Mouse (Mus musculus): ENCODE measurements at regions not wholly inside any gene's neighbourhood (a gene's known extent, or its start where the extent isn't known, plus 50 kb on each side); places are given as distances from the start of the nearest gene placed in this dataset.

DNA sequence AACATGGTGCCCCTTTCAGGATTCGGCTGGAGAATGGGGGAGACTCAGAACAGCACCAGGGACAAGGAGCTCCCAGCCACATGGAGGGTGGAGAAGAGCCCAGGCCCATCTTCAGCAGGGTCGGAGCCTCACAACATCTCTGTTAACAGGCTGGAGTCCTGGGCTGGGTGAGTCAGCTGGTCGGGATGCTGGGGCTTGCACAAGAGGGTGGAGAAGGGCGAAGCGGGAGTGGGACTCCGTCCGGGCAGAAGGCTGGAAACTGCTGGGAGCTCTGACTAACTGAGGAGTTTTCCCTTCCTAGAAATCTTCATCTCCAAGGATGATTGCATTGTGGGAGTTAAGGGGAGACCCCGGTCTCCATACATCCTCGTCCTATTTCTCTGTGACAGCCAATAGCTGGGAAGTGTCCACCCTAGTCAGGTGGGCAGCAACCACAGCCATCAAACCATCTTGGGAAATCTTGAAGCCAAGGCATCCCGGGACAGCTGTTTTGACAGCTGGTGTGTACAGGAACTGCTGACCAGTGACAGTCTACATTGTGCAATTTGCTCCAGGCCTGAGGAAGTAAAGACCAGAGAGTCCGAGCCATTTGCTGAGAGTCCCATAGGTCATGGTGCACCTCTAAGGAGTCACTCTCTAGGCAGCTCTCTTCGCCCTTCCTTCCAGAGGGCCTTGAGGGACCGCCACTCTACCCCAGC is 247.4 kb downstream of the Bcl11b start:
- intact Hi-C loops (cut with DNase I): no loop called here
- DNase-seq (ENCODE audit: low spot score): peak; percentile 36

DNA sequence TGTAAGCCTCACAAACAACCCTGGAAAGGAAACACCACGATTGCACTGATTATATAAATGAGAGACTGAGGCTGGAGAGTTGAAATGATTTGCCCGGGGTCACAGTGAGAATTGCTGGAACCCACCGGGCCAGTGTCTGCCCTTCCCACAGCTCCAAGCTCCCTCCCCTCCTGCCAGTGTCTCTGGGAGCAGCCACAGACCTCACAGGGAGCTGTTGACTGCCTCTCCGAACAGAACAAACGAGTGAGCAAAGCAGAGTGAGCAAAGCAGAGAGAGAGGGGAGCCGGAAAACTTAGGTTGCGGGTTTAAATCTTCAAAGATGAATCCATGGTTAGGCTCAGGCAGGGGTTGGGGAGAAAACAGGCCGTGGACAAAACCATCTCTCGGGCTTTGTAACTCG is 246.2 kb downstream of the Bcl11b start:
- intact Hi-C loops (cut with DNase I): no loop called here
- no peak for DNase-seq (ENCODE audit: low spot score)

DNA sequence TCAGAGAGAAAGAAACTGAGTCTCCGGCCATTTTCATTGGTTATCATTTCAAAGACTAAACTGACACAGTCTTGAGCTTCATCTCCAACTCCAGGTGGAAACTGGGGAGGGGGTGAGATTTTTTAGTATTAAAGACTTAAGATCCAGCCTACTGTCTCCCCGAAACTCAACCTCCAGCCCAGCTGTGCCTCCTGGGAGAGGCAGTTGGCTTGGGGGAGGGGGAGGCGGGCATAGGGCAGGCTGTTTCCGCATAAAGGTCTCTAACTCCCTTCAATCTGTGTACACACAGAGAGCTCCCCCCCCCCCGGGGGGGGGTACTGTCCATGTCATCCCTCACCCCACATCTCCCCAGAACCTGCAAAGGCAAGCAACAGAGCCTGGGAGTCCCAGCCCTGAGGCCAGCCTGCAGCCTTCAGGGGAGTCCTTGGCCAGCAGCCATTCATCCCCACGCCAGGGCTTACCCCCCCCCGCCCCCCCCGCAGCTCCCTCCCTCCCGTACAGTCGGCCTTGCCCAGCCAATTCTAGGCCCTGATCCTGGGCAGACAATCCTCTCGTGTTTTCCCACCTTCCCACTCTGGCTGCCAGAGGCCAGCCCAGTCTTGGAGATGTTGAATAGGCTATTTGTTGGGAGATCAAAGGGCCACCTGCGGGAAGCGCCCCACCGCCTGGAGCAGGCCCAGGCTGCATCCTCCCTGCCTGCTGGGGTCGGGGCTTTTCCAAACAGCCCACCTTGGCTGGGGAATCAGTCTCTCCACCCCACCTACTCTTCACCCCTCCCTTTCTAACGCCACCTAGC is 245.2 kb downstream of the Bcl11b start:
- intact Hi-C loops (cut with DNase I): no loop called here
- DNase-seq (ENCODE audit: low spot score): no peak

DNA sequence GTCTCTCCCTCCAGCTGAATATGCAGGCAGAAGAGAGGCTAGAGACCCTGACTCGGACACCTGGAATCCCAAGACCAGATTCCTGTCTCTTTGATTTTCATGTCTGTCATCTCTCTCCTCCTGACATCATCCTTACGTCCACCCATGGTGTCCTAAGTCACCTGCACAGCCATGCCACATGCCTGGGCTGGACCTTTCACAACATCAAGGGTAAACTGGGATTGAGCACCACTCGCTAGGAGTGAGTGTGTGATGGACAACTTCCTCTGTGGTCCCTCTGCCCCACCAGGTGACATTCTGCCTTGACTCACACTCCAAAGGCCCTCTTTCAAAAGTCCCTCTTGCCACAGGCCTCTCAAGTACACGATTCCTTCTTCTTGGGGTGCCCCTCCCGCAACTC is 244.1 kb downstream of the Bcl11b start:
- intact Hi-C loops (cut with DNase I): no loop called here
- DNase-seq (ENCODE audit: low spot score): no peak

DNA sequence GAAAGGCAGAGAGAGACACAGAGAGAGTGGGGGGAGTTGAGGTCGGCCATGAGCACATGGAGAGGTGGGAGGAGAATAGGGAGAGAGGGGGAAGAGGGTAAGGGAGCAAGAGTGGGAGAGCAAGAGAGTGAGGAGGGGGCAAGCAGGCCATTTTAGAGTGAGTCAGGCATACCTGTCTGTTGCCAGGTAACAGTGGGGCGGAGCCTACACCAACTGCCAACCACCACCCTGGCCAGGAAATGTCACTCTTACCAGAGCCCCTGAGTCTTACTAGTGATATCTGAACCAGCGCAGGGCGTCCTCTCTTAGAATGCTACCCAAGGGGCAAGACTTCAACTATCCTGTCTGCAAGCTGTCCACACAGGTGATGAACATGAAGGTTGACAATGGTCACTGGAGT is 243.5 kb downstream of the Bcl11b start:
- intact Hi-C loops (cut with DNase I): no loop called here
- no peak for DNase-seq (ENCODE audit: low spot score)

DNA sequence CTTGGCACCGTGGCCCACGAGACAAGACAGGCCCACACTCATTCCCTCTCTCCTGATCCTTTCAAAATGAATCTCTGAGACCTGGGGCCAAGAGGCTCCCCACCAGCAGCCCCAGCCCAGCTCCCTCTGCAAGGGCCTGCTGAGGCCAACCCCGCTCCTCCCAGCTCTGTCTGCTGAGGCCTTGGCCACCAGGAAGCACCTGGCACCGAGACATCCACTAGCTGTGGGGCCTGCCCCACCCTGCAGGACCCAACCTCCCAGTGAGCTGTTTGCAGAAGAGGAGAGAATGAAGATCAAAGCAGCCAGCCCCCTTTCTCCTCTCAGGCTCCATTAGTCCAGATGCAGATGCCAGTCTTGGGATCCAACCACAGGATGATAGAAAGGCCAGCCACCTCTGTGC is 241.3 kb downstream of the Bcl11b start:
- intact Hi-C loops (cut with DNase I): no loop called here
- DNase-seq (ENCODE audit: low spot score): no peak

DNA sequence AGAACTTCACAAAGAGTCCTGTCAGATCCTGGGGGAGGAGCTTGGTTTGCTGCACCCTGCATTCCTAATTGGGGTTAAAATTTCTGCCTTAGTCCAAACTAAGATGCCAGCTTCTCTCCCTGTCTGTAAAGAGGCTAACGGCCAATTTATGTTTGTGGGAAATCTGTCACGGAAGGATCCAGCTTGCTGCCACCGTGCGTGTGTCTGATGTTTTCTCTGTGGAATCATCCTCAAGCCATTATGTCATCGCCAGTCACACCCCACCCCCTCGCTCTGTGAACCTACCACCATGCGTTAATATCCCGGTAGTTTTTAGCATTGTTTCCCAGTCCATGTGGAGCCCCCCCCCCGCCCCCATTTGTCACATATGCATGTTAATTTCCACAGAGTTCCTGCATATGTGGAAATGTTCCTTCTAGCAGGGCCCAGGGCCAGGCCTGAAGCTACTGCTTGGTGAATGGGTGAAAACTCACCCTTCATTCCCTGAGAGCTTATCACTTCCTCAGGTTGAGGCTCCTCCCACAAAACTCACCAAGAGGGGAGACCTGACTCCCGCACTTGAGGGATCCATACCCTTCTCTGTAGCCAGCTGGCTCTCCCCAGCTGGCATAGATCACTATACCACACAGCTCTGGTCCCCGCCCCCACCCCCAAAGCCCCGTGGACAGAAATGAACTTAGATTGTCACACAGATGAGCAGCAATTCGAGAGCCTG is 233.4 kb downstream of the Bcl11b start:
- intact Hi-C loops (cut with DNase I): no loop called here
- DNase-seq (ENCODE audit: low spot score): no peak

DNA sequence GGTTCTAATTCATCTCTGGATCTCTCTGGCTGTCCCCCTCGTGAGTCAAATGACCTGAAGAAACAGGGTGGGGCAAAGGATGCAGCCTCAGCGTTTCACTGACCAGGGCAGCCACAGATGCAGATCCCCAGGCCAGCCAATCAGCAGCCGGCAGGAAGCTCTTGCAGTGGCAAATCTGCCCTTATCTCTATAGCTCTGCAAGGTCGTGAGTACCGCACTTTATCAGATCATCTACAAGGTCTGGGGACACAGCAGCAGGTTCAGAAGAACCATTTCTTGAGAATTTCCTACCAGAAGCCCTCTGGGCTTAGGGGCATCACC is 232.9 kb downstream of the Bcl11b start:
- DNase-seq (ENCODE audit: low spot score): no peak
- intact Hi-C loops (cut with DNase I): no loop called here

DNA sequence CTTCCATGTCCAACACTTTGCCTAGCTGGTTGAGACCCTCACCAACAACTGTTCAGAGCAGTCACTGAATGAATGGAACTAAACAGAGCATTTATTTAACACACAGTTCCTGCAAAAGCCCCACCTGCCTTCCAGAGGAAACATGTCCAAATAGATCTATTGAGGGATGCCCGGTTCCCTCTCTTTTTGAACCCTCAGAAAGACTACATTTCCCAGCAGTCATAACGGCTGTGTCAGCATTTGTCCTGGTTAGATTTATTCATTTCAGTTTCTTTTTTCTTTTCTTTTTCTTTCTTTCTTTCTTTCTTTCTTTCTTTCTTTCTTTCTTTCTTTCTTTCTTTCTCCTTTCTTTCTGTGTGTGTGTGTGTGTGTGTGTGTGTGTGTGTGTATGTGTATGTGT is 232.1 kb downstream of the Bcl11b start:
- intact Hi-C loops (cut with DNase I): no loop called here
- no peak for DNase-seq (ENCODE audit: low spot score)

DNA sequence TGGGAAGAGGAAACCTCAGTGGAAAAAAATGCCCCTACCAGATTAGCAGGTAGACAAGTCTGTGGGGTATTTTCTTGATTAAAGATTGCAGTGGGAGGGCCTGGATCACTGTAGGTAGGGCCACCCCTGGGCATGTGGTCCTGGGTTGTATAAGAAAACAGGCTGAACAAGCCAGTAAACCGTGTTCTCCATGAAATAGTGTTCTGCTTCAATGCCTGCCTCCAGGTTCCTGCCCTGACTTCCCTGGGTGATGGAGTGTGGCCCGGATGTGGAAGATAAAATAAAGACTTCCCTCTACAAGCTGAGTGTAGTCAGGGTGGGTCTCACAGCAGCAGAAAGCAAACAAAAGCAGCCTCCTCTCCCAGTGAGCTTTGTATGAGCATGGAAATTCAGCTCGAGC is 231.6 kb downstream of the Bcl11b start:
- intact Hi-C loops (cut with DNase I): no loop called here
- no peak for DNase-seq (ENCODE audit: low spot score)

DNA sequence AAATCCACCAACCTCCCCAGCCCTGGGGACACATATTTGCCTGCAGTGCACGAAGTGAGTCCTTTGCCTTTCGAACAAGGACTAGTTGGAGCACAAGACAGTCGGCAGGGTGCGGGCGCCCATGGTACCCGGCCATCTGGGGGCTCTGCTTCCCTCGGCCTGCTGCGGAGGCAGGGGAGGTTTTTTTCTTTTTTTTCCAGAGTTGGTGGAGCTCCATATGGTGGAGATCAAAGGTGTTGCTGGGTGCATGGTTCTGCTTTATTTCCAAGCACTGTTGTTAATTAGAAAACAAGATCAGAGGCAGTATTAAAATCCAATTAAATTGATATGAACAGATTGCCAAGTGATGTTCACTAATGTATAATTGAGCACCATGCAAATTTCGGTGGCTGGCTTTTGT is 225.4 kb downstream of the Bcl11b start:
- DNase-seq (ENCODE audit: low spot score): no peak
- intact Hi-C loops (cut with DNase I): no loop called here

DNA sequence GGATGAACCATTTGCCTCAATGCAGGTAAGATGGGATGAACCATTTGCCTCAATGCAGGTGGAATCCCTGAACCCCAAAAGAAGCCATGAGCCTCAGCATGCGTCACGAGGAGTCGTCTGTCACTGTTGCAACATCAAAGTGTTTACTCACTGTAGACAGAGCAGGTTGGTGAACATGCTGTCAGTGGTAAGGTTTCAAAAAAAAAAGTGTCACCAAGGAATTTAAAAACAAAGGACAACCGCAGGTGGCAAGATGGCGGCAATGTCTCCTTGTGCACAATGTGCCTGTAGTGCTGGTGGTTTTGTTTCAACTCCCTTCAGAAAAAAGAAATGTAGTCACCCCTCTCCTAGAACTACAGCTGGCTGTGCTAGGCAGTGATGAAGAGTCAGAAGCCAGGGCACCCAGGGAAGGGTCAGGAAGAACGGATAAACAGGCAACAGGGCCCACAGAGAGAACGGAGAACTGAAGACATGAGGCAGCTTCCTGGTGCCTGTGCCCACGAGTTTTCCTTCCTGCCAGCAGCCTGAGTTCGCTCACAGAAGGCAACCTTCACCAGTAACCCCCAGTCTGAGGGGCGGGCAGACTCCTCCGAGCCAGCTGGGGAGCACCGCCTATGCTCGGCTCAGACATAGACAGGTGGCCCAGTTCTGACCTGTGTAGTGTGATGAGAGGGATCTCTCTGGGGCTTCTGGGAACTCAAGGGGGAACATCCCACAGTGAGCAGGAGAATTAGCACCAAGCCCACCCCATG is 223.9 kb downstream of the Bcl11b start:
- intact Hi-C loops (cut with DNase I): no loop called here
- DNase-seq (ENCODE audit: low spot score): no peak

DNA sequence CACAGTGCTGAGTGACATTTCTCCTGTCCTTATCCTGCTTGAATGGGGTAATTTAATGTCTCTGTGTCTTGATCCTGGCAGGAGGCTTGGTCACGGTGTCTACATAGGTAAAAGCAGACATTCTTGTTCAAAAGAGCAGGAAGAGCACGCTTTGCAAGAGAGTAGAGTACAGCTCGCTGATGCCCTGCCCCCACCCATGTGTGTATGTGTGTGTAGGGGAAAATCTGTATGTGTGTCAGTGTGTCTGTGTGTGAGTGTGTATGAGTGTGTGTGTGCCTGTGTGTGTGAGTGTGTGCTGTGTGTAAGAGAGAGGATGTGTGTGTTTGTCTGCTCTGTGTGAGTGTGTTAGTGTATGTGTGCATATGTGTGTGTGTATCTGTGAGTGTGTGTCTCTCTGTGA is 221.3 kb downstream of the Bcl11b start:
- DNase-seq (ENCODE audit: low spot score): no peak
- intact Hi-C loops (cut with DNase I): no loop called here

DNA sequence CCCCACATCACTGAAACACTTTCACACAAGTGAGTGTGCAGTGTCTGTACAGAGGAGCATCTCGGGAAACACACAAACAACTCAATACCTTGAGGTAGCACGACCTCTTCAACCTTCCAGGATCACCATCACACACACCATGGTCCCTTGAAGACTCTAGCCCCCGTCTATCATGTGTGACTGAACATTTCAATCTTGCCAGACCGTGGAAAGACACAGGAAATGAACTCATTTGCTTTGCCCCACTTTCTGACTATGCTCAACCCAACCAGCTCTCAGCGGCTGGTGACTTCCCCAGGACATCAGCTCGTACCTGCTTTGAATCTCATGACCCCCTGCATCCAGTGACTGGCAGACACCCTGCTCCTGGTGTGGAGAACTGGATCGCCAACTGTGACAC is 219.6 kb downstream of the Bcl11b start:
- DNase-seq (ENCODE audit: low spot score): no peak
- intact Hi-C loops (cut with DNase I): no loop called here

DNA sequence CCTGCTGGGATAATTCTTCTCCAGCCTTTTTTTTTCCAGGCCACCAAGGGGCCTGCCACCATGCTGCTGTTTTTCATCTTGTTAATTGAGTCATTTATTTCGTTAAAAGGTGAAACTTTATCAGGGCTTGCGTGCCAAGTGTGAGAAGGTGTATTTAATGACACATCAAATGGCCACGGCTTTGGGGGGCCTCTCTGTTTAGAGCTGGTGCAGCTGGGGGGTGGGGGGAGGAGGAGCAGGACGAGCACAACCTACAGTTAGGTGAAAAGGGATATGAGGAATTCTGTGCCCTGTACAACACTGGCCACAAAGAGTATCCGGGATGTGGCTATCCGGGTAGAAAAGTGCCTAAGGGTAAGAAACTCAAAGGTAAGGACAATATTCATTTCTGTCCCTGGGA is 213.6 kb downstream of the Bcl11b start:
- intact Hi-C loops (cut with DNase I): no loop called here

DNA sequence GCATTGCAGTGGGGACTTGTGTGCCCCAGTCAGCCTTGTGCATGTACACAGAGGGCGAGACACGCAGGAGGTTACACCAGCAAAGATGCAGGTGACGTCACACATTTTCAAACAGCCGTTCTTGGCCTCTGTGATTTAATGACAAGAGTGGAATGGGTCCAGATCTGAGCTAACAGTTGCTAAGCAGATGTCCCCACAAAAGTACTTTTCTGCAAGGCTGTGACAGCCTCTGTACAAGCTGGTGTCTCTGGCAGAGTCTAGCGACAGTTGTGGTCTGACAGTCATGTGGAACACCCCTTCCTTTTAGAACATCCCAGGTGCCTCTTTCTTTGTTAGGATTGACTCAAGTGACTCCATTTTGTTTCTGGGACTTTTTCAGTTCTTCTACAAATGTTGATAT is 203.1 kb downstream of the Bcl11b start:
- intact Hi-C loops (cut with DNase I): no loop called here

More for the DNA sequence above, 213.6 kb downstream of the Bcl11b start:
- no peak for DNase-seq (ENCODE audit: low spot score)

DNA sequence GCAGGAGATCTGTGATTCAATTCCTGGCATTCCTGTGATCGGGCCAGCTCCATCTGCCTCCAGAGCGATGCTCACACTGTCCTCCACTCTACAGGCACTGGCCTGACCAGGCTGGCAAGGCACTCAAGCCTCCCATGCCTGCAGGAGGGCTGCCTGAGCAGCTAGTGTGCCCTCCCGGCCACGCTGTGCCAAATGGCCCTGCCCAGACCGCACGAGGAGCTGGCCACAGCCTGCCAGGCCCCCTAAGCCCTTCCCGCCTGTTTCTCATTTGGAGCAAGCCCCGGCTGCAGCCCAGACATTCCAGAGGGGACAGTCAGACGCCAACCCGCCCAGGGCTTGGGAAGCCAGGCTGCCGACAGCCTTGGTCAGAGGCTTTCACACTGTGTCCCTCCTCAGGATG is 195.8 kb downstream of the Bcl11b start:
- DNase-seq (ENCODE audit: low spot score): no peak
- intact Hi-C loops (cut with DNase I): no loop called here

More for the DNA sequence above, 203.1 kb downstream of the Bcl11b start:
- DNase-seq (ENCODE audit: low spot score): no peak

DNA sequence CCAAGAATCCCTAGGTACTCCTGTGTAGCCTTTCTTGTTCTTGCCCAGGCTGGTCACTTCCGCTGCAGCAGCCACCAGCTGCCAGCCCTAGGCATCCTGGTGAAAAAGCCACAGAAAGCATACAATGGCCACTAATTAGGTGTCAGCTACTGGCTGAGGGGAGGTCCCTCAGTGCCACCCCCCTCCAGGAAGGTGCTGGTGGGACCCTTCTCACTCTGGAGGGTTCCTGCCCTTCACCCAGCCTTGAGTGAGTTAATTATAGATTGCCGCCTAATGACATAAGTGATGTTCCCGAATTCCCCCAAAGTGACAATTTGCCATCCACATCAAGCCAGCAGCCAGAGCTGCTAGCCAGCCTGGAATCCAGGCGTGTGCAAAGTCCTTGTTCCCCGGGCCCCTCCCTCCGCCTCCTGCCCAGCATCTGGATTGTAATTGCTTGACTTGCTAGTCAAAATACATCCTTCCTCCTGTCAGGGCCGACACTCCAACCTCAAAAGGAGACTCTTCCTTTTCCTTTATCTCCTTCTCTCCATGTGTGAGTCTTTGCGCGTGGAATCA is 195.2 kb downstream of the Bcl11b start:
- DNase-seq (ENCODE audit: low spot score): peak; percentile 1
- intact Hi-C loops (cut with DNase I): no loop called here

DNA sequence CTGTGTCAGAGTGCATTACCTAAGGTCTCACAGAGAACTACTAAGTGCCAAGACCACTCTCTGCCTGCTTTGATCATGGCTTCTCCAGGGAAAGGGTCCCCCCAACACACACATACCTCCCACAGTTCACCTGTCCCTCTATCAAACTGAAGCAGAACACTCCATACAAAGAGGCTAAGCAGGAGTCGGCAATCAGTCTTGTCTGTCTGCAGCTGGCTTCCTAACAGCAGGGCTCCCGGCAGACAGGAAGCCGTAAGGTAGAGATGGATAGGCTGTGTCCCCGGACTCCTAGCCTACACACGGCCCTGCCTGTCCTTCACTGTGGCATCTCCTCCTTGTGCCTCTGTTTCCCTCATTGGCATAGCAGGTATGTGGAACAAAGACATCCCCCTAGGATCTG is 192.2 kb downstream of the Bcl11b start:
- intact Hi-C loops (cut with DNase I): no loop called here
- no peak for DNase-seq (ENCODE audit: low spot score)

Data from heart, postnatal 25 days (tissue).